Mouse (Mus musculus): ENCODE measurements around the gene Nlrx1.

Nlrx1 gene

DNA sequence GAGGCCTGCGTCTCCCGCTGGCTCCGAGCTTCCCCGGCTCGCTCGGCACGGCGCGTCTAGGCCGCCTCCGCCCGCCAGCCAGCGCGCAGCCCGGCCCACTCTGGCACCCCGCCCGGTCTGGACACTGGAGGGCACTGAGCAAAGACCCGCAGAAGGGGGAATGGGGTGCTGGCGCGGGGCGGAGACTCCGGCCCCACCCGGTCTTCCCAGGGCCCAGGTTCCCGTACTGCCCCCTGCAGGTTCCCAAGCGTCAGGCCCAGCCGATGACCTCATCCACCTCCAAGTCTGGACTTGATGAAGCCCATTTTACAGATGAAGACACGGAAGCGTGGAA is 405 bp downstream of the Nlrx1 start:
- DNase-seq, result peak; percentile 82

DNA sequence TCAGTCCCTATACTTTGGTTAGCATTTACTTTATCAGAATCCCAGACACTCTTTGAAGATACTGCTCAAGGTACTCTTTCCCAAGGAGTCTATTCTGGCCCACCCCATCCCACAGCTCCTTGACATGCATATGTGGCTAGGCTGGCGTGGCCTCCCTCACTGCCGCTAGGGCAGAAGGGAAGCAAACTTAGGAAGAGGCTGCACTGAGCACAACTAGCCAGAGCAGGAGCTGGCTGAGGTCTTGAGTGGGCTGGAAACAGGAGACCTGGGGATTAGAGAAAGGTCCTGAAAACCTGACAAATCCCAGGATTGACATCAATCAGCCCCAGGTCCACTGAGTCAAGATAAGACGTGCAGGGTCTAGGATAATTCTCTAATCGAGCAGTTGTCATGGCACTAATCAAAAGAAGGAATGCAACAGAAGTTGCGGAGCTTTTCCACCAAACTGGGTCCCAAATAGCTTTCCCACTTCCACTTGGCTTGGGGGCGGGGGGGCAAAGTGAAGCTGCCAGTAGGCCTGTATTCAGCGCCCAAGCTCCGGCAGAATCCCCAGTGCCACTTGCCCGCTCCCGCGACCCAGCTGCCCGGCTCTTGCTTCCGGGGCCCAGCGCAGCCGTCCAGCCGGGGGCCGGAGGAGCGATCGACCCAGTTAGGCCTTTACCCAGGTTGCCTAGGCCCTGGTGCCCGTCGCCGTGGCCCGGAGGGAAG is 926 bp downstream of the Nlrx1 start:
- no peak for DNase-seq

- DNase-seq, result no peak
Measured at GRCm38 (mm10) chr9:44266478-44267226, 1.7 kb downstream of the Nlrx1 start.

DNA sequence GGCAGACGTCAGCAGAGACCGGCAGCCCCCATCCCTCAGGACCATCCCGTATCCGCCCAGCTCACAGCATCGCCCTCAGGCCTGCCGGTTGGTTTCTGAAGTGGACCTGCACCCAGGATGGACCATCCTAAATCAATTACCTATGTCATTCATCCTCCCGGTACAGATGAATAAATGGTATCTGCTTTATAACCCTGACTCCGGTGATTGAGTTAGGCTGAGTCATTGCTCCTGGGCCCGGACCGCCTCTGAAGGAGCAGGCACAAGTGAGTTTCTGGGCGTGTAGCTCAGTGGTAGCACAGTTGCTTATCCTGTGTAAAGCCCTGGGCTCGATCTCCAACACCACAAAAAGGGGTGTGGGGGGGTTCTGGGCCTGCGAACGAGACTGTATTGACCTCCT is 7.0 kb downstream of the Nlrx1 start:
- DNase-seq, result no peak

DNA sequence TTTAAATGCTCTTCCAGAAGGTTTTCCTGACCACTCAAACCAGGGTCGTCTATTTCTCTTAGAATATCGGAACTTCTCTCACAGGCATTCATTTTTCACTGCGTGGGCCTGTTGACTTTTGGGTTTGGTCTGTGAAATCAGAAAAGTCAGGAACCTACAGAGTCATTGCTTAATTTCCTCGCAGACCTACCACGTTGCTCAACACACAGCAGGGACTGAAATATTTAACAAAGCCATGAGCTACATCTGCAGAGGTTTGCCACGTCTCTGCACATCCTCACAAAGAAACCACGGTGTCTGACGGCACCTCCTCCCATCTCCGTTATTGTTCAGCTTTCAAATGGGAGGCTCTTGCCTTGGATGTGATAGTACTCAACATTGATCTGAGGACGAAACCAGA is 9.4 kb downstream of the Nlrx1 start:
- no peak for DNase-seq

DNA sequence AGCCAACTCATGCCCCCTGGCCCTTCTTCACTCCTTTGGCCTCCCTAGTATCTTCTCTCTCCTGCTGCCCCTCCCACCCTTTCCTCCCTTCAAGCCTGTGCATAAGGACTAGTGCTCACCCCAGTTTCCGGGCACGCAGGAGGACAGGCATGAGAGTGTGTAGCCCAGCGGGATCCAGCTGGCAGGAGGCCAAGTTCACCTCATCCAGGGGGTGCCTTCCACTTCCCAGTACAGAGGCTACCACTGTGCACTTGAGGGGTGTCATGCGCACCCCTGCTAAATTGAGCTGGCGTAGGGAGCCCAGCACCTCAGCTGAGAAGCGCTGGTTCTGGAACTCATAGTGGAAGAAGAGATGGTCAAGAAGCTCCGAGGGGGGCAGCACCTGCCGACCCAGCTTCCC is 12.2 kb downstream of the Nlrx1 start:
- DNase-seq, result no peak

GRCm38 (mm10) chr9:44255136-44255521 is 13.3 kb downstream of the Nlrx1 start:
- no peak for DNase-seq

DNA sequence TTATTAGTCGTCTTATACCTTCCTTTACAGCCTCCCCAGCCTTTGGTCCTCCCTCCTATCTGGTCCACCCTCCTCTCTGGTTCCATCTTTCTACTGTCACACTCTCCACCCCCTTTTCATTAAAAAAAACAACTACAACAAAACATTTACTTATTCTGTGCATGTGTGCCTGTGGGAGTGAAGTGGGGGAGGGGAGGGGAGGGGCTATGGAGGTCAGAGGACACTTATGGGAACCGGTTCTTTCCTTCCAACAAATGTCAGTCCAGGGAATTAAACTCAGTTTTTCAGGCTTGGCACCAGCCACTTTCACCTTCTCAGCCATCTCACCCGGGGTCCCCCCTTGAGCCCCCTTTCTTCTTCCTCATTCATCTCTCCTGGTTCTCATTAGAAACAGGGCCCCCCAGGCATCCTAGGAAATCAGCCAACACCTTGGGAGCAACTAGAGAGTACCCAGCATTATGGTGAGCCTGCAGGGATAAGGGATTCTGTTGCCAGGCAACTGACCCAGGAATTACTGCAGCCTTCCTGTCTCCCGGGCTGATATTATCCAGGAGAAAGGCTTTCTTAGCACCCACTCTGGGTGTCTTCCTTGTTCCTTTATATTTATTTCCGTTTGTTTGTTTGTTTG is 13.8 kb downstream of the Nlrx1 start:
- DNase-seq, result no peak

DNA sequence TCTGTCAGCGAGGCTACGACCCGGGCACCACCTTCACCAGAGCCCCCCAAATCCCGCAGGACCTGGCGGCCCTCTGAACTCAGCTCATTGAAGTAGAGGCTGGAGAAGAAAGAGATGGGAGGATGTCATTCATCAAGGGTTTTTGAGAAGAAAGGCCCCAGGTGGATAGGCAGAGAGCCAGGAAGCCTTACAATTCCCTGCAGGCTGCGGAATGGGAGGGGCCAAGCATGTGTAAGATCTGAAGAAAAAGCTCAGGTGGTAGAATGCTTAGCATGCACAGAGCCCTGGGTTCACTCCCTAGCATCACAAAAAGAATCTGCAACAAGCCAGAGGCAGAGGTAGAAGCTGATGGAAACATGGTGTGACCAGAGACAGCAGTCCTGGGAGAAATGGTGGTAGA is 15.0 kb downstream of the Nlrx1 start:
- DNase-seq, result no peak

DNA sequence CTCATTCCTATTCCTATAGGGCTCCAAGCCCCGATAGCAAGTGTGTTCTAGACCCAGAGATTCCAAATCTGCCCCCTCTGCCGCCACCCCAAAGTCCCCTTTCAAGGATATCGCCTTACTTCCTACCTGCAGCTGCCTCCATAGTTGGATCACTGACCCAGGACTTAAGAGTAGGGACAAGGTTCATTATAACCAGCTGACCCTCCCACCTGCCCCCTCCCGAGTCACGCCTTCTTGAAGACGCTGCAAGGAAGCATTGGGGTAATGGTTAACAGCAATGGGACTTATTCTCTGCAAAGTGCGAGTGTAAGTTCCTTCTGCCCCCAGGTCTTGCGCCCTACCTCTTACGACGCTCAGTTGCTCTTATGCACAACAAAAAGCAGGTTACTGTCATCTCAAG is 17.1 kb downstream of the Nlrx1 start, which contains the start of gene Pdzd3:
Gene Pdzd3, minus strand, starts transcription at position 158 of the 400 bp plus-strand sequence.
- no peak for DNase-seq

GRCm38 (mm10) chr9:44250445-44250844 is 18.0 kb downstream of the Nlrx1 start:
- DNase-seq, result no peak

DNA sequence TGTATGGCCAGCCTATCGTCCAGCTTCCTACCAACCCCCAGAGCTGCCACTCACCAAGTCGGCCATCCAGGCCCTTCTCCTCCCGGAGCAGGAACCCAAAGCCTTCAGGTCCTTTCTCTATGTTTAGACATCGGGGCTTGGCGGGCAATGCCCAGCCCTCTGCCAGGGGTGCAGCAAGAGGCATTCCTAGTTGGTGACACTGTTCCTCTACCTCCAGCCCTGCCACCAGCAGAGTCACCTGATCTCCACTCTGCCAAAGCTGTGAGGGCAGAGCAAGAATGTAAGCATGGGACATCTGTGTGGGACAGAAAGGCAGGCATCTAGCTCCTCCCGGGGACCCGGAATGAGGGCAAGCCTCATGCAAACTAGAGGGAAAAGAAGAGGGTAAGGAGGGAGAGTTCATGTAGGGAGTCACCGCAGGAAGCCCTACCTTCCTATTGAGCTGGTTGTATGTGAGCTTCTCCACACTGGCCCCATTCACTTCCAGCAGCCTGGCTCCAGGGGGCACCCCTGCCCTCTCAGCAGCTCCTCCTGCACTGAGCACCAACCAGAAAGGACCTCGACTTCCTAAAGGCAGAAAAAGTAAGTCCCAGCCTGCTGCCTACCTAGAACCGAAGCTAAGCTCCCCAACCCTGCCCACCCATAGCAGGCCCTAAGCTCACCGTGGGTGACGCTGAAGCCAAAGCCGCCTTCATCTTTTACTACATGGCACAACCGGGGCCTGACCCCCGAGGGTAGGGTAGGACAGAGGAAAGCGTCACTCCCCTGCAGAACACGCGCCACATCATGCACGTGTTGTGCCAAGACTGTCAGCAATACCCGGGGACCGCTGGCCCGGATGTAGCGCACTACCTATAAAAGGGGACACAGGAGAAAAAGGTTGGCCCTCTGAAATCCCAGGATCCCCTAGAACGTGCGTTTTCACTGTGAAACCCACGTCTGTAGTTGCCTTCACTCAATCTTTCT is 18.9 kb downstream of the Nlrx1 start:
- DNase-seq, result no peak

GRCm38 (mm10) chr9:44247907-44248306 is 20.5 kb downstream of the Nlrx1 start:
- no peak for DNase-seq

- no peak for DNase-seq
Measured at GRCm38 (mm10) chr9:44243621-44244020, 24.8 kb downstream of the Nlrx1 start.

GRCm38 (mm10) chr9:44241418-44241817 is 27.0 kb downstream of the Nlrx1 start:
- DNase-seq, result no peak

- DNase-seq, result no peak
Measured at GRCm38 (mm10) chr9:44240911-44241310, 27.5 kb downstream of the Nlrx1 start.

DNA sequence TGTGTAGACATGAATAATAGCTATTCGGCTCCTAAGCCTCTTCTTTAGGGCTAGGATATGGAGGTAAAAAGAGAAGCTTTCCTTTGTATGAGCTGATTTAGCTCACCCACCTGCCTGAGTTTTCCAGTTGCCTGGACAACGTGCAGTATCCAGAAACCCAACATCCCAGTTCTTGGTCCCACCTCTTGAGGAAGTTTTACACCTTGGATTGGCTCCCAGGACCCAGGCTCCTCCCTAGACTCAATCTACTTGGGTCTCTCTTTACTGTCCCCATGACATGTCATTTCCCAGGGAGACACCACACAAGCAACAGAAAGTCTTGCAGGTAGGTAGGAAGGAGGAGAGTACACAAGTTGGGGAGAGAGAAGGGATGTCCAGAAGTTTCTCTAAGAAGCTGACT is 28.0 kb downstream of the Nlrx1 start, which contains the start of gene Ccdc153:
Gene Ccdc153, plus strand, starts transcription at position 278 of the 400 bp plus-strand sequence.
- no peak for DNase-seq

- peak; percentile 27 for DNase-seq
Measured at GRCm38 (mm10) chr9:44239447-44239846, 29.0 kb downstream of the Nlrx1 start.

DNA sequence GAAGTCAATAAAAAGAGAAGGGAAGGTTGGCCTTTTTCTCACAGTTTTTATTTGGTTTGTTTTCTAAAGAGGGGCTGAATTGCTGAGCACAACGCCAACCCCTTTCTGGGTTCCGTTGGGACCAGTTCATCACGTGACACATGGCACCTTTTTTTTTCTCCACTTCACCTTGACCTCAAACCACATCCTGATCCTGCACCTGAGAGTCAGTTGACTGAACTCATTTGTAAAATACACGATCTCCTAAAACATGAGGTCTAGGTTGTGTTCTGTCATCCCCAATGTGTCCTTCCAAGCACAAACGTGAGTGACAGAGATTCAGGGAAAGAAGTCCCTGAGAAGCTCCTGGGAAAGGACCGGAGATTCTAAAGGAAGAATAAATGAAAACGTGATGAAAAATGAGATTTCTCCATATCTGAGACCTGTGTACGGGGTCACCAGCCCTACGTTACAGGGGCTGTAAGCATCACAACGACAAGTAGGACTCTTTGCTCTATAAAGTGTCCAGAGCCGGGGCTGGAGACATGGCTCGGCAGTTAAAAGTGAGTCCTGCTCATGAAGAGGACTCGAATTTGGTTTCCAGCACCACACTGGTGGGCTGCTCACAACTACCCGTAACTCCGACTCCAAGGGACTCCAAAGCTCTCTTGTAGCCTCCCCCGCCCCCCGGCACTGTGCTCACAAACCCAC is 29.8 kb downstream of the Nlrx1 start:
- DNase-seq, result no peak

GRCm38 (mm10) chr9:44237128-44237527 is 31.3 kb downstream of the Nlrx1 start:
- no peak for DNase-seq

GRCm38 (mm10) chr9:44236601-44237000 is 31.8 kb downstream of the Nlrx1 start:
- no peak for DNase-seq
